8 mouse cellular contexts compared by ENCODE assay signal in genomic region chr9:57696380-57697285, GRCm38 (mm10). TPM values are rescaled to one million over a fixed set of nuclear protein-coding genes. Genes with fewer than 3 reads are reported as not detected.
DNase-seq lines count a peak whose midpoint lies in the region; ATAC-seq and TF ChIP-seq lines count a peak whose summit lies in the region.

No protein-coding gene starts in this region.

- peaks cover 31 to 42% of the 10 kb centered on the region in 2 experiments for H3K27me3 ChIP-seq in MEL (ENCODE audit: control insufficient read depth in 1 of 2, insufficient read depth in 2 of 2, low read length in 2 of 2)
- H3K27me3 ChIP-seq in cerebellum, adult 2 months (ENCODE audit: control insufficient read depth, insufficient read depth, low read length), result no peaks in the 10 kb centered on the region

- no peaks in the 10 kb centered on the region for H3K79me2 ChIP-seq in MEL (ENCODE audit: control insufficient read depth, insufficient read depth, low read length, poor library complexity)

- no peak for TF ChIP-seq EP300 in MEL (IDR thresholded peaks at IDR 0.05; ENCODE audit: low read depth in 1 of 2, low read length in 2 of 2)

- ATAC-seq in hematopoietic stem cell, adult 5-6 weeks (replicated peaks in 1 of 2; ENCODE audit: insufficient read depth in 1 of 2, low FRiP score in 2 of 2, low TSS enrichment in 1 of 2, low read depth in 1 of 2, poor library complexity in 2 of 2, severe bottlenecking in 2 of 2), result peak; percentile 49 to 54; a peak in 3 of 4 replicates
- no peak for ATAC-seq in monocyte, adult 5-6 weeks (replicated peaks; ENCODE audit: insufficient number of reproducible peaks, low FRiP score, low TSS enrichment, poor library complexity, severe bottlenecking)

- TF ChIP-seq RAD21 in MEL (IDR thresholded peaks at IDR 0.05; ENCODE audit: low read depth, low read length), result no peak

- WGBS in cerebellum, adult 2 months, result 4% methylated on average over 42 of the region's 42 CpGs

- peaks cover 0 to 7% of the 10 kb centered on the region in 2 experiments; a peak in 2 of 4 replicates for H3K4me1 ChIP-seq in MEL (ENCODE audit: control insufficient read depth in 1 of 2, insufficient read depth in 2 of 2, low read length in 2 of 2)
- no peaks in the 10 kb centered on the region for H3K4me1 ChIP-seq in cerebellum, adult 2 months (ENCODE audit: control insufficient read depth, insufficient read depth, low read length)

- TF ChIP-seq POLR2A in MEL (IDR thresholded peaks at IDR 0.05; ENCODE audit: control insufficient read depth in 1 of 2, insufficient read depth in 1 of 2, low read depth in 1 of 2, low read length in 2 of 2, poor library complexity in 1 of 2), result no peak
- no peak for TF ChIP-seq POLR2A in cerebellum, adult 2 months (IDR thresholded peaks at IDR 0.05; ENCODE audit: borderline replicate concordance, insufficient read depth, low read length)

- peak overlapping the region; percentile 21 to 35; a peak in 3 of 4 replicates for H3K4me3 ChIP-seq in MEL (ENCODE audit: control insufficient read depth in 1 of 2, insufficient read depth in 1 of 2, low read depth in 2 of 2, low read length in 2 of 2)
- H3K4me3 ChIP-seq in cerebellum, adult 2 months (replicated peaks; ENCODE audit: insufficient read depth, low read depth, low read length), result peak overlapping the region; percentile 77

- H3K9ac ChIP-seq in MEL (ENCODE audit: control insufficient read depth, low read depth, low read length, poor library complexity, severe bottlenecking), result no peak overlapping the region

- H3K36me3 ChIP-seq in MEL (ENCODE audit: control insufficient read depth in 1 of 2, insufficient read depth in 2 of 2, low read length in 2 of 2), result no peaks in the 10 kb centered on the region

- H3K9me3 ChIP-seq in MEL (replicated peaks; ENCODE audit: insufficient read depth, low read length), result no peaks in the 10 kb centered on the region

- no peak overlapping the region for H3K27ac ChIP-seq in MEL (ENCODE audit: control insufficient read depth, low read depth, low read length)
- no peak overlapping the region for H3K27ac ChIP-seq in cerebellum, adult 2 months (ENCODE audit: insufficient read depth, low read length)

- TF ChIP-seq CTCF in MEL (IDR thresholded peaks at IDR 0.05 in 2 of 3, conservative IDR thresholded peaks at IDR 0.05 in 1 of 3; ENCODE audit: control insufficient read depth in 1 of 3, insufficient read depth in 1 of 3, low read depth in 2 of 3, low read length in 3 of 3, poor library complexity in 1 of 3, severe bottlenecking in 1 of 3), result no peak
- no peak for TF ChIP-seq CTCF in cerebellum, adult 2 months (IDR thresholded peaks at IDR 0.05; ENCODE audit: borderline replicate concordance, insufficient read depth, low read depth, low read length)

- DNase-seq in MEL (ENCODE audit: low read depth, low spot score), result peak; percentile 24
- DNase-seq in cerebellum, adult 2 months, result peak; percentile 70 to 78
- DNase-seq in frontal cortex, adult 2 months (ENCODE audit: extremely low spot score in 1 of 2, low spot score in 1 of 2), result peak; percentile 7 to 80
- DNase-seq in layer of hippocampus, adult 8-10 months (ENCODE audit: low spot score in 2 of 2), result peak; percentile 50 to 65
- peak; percentile 28 to 56 for DNase-seq in lung, adult 18-20 months
- peak; percentile 47 for DNase-seq in retina, embryonic 14.5 days (ENCODE audit: low spot score)

TF ChIP-seq in MEL, 35 proteins besides CTCF, POLR2A, EP300 and RAD21:
- TF ChIP-seq POLR2AphosphoS2 (IDR thresholded peaks at IDR 0.05; ENCODE audit: low read length) (no peak), TCF12 (IDR thresholded peaks at IDR 0.05; ENCODE audit: low read depth, low read length) (no peak)

RNA-seq across cellular contexts. Expression of gene Cyp1a1, which starts 8.9 kb away (rescaled TPM):
- total RNA-seq in MEL (2012; rRNA removed), result 0.04 and 0.07 TPM in 2 replicates
- polyA plus RNA-seq in MEL (2012; ENCODE audit: insufficient read depth in 1 of 2, insufficient read length in 2 of 2, low read depth in 1 of 2, low replicate concordance in 2 of 2, missing spikeins in 1 of 2), result under 1 TPM in 1 of 2 experiments, not detected in 1; 0.26 TPM
- 0.10 and 0.11 TPM in 2 replicates for polyA plus RNA-seq in cerebellum, adult 2 months (2012; rRNA removed)
- 0.08 TPM in 2 replicates for polyA plus RNA-seq in frontal cortex, adult 2 months (2012; rRNA removed)
- not detected in 2 replicates for total RNA-seq in hematopoietic stem cell, adult 5-6 weeks (2017)
- under 1 TPM in 3 of 4 experiments, not detected in 1; 0.12 to 0.36 (median 0.32) TPM for total RNA-seq in layer of hippocampus, adult 8-10 months (2022)
- total RNA-seq in monocyte, adult 5-6 weeks (2017), result not detected in 3 replicates

RNA-seq across cellular contexts. Expression of gene Edc3, which starts 11.7 kb away (rescaled TPM):
- 7.2 and 8.0 TPM in 2 replicates for total RNA-seq in MEL (2012; rRNA removed)
- polyA plus RNA-seq in MEL (2012; ENCODE audit: insufficient read depth in 1 of 2, insufficient read length in 2 of 2, low read depth in 1 of 2, low replicate concordance in 2 of 2, missing spikeins in 1 of 2), result 10 to 100 TPM in 1 of 2 experiments, not detected in 1; 25.7 TPM
- polyA plus RNA-seq in cerebellum, adult 2 months (2012; rRNA removed), result 16.1 TPM in 2 replicates
- polyA plus RNA-seq in frontal cortex, adult 2 months (2012; rRNA removed), result 12.3 and 13.3 TPM in 2 replicates
- total RNA-seq in hematopoietic stem cell, adult 5-6 weeks (2017), result 5.4 and 8.0 TPM in 2 replicates
- 10 to 100 TPM; 14.0 to 23.7 (median 14.6) TPM for total RNA-seq in layer of hippocampus, adult 8-10 months (2022)
- 2.6 to 7.9 TPM (median 3.7 TPM) in 3 replicates for total RNA-seq in monocyte, adult 5-6 weeks (2017)

RNA-seq across cellular contexts. Expression of gene Cyp1a2, which starts 13.1 kb away (rescaled TPM):
- not detected in 2 replicates for total RNA-seq in MEL (2012; rRNA removed)
- not detected for polyA plus RNA-seq in MEL (2012; ENCODE audit: insufficient read depth in 1 of 2, insufficient read length in 2 of 2, low read depth in 1 of 2, low replicate concordance in 2 of 2, missing spikeins in 1 of 2)
- not detected in 2 replicates for polyA plus RNA-seq in cerebellum, adult 2 months (2012; rRNA removed)
- polyA plus RNA-seq in frontal cortex, adult 2 months (2012; rRNA removed), result 1.1 TPM in 1 of 2 replicates, not detected in the other
- total RNA-seq in hematopoietic stem cell, adult 5-6 weeks (2017), result not detected in 2 replicates
- total RNA-seq in layer of hippocampus, adult 8-10 months (2022), result not detected
- not detected in 3 replicates for total RNA-seq in monocyte, adult 5-6 weeks (2017)

RNA-seq across cellular contexts. Expression of gene Csk, which starts 43.2 kb away (rescaled TPM):
- 213 and 215 TPM in 2 replicates for total RNA-seq in MEL (2012; rRNA removed)
- polyA plus RNA-seq in MEL (2012; ENCODE audit: insufficient read depth in 1 of 2, insufficient read length in 2 of 2, low read depth in 1 of 2, low replicate concordance in 2 of 2, missing spikeins in 1 of 2), result 100 to 1,000 TPM in 1 of 2 experiments, not detected in 1; 338 TPM
- polyA plus RNA-seq in cerebellum, adult 2 months (2012; rRNA removed), result 45.5 and 57.2 TPM in 2 replicates
- 66.1 and 86.0 TPM in 2 replicates for polyA plus RNA-seq in frontal cortex, adult 2 months (2012; rRNA removed)
- 166 and 212 TPM in 2 replicates for total RNA-seq in hematopoietic stem cell, adult 5-6 weeks (2017)
- 10 to 100 TPM; 38.4 to 46.7 (median 43.0) TPM for total RNA-seq in layer of hippocampus, adult 8-10 months (2022)
- 332 to 455 TPM (median 337 TPM) in 3 replicates for total RNA-seq in monocyte, adult 5-6 weeks (2017)

Comparison
In these comparisons a context has a peak if more than half of its experiments do, and no peak if none do; other contexts are left out.
1. DNase-seq: peak in every context shown above with its lines; median percentile 74 in cerebellum, adult 2 months; 58 in layer of hippocampus, adult 8-10 months; 47 in retina, embryonic 14.5 days; 44 in frontal cortex, adult 2 months; 42 in lung, adult 18-20 months; 24 in MEL.